Mouse (Mus musculus) erythroblast, embryonic 14.5 days (primary cell): ENCODE results near the gene Mthfd1l.

ENCODE experiments used
- GATA1 ChIP-seq: IDR thresholded peaks from 2 replicates; pipeline ENCODE4 v1.6.1; 2012; ENCODE audit warnings: low read length, inconsistent platforms, mixed read lengths
- TAL1 ChIP-seq: IDR thresholded peaks from 3 replicates; pipeline ENCODE4 v1.6.1; 2012; ENCODE audit warnings: low read length, inconsistent platforms, mixed read lengths

DNA sequence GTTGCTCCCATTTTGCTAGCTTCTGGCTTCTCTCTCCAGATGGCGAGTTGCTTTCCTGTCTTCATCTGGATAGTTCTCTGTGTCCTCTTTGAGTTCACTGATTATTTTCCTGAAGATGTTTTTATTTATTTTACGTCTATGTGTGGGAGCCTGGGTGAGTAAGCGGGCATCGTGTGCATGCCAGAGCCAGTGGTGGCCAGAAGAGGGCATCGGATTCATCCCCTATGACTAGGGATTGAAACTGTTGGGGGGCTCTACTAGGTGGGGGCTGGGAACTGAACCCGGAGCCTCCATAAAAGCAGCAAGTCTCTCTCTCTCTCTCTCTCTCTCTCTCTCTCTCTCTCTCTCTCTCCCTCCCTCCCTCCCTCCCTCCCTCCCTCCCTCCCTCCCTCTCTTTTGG, 227.0 kb downstream of the Mthfd1l start:
- TF ChIP-seq GATA1 (no peak), TAL1 (no peak)
